In genomic region chr9:95750746-95751145, GRCm38 (mm10) we compare ENCODE assay signal across 8 mouse cellular contexts. TPM values are rescaled to one million over a fixed set of nuclear protein-coding genes. Genes with fewer than 3 reads are reported as not detected.
DNase-seq lines count a peak whose midpoint lies in the region; ATAC-seq lines count a peak whose summit lies in the region.

No protein-coding gene starts in this region.

- DNase-seq in heart, adult 11 months = no peak
- no peak for DNase-seq in embryonic facial prominence, embryonic 11.5 days (ENCODE audit: low spot score)
- peak; percentile 50 for DNase-seq in midbrain, embryonic 14.5 days
- DNase-seq in cerebellum, postnatal 4 days (ENCODE audit: low spot score in 2 of 2) = no peak
- DNase-seq in gastrocnemius, adult 18-20 months (ENCODE audit: low spot score) = no peak
- no peak for DNase-seq in adrenal gland, adult 2 months

- H3K9me3 ChIP-seq in heart, embryonic 15.5 days (replicated peaks) = no peaks in the 10 kb centered on the region
- H3K9me3 ChIP-seq in embryonic facial prominence, embryonic 11.5 days (replicated peaks; ENCODE audit: control insufficient read depth, low read length) = no peaks in the 10 kb centered on the region
- H3K9me3 ChIP-seq in hindbrain, embryonic 15.5 days = no peaks in the 10 kb centered on the region
- no peaks in the 10 kb centered on the region for H3K9me3 ChIP-seq in midbrain, embryonic 14.5 days (ENCODE audit: control insufficient read depth, low read length)

- 39% methylated on average over 9 of the region's 9 CpGs for WGBS in heart, embryonic 15.5 days
- 40% methylated on average over 9 of the region's 9 CpGs for WGBS in embryonic facial prominence, embryonic 11.5 days
- WGBS in hindbrain, embryonic 15.5 days = 40% methylated on average over 9 of the region's 9 CpGs
- WGBS in midbrain, embryonic 14.5 days = 41% methylated on average over 9 of the region's 9 CpGs

- H3K27ac ChIP-seq in heart, embryonic 15.5 days = no peak overlapping the region
- no peak overlapping the region for H3K27ac ChIP-seq in embryonic facial prominence, embryonic 11.5 days (replicated peaks; ENCODE audit: low read depth, low read length)
- 0 out of 2 replicates have a peak overlapping the region, but pooled peaks have one; percentile 73 for H3K27ac ChIP-seq in hindbrain, embryonic 15.5 days (replicated peaks)
- no peak overlapping the region for H3K27ac ChIP-seq in midbrain, embryonic 14.5 days (replicated peaks; ENCODE audit: low read depth, low read length)

- no peak overlapping the region for H3K9ac ChIP-seq in heart, embryonic 15.5 days
- no peak overlapping the region for H3K9ac ChIP-seq in embryonic facial prominence, embryonic 11.5 days (replicated peaks; ENCODE audit: low read length)
- peak overlapping the region; percentile 94; the same call in 1 of the 2 replicates for H3K9ac ChIP-seq in hindbrain, embryonic 15.5 days
- peak overlapping the region; percentile 89 for H3K9ac ChIP-seq in midbrain, embryonic 14.5 days (replicated peaks; ENCODE audit: low read length)

- H3K4me3 ChIP-seq in heart, embryonic 15.5 days = peak overlapping the region; percentile 80
- peak overlapping the region; percentile 90 for H3K4me3 ChIP-seq in embryonic facial prominence, embryonic 11.5 days (ENCODE audit: low read depth, low read length)
- peak overlapping the region; percentile 84 for H3K4me3 ChIP-seq in hindbrain, embryonic 15.5 days
- H3K4me3 ChIP-seq in midbrain, embryonic 14.5 days (replicated peaks; ENCODE audit: low read depth, low read length) = peak overlapping the region; percentile 94

- no peaks in the 10 kb centered on the region for H3K36me3 ChIP-seq in heart, embryonic 15.5 days
- no peaks in the 10 kb centered on the region for H3K36me3 ChIP-seq in embryonic facial prominence, embryonic 11.5 days (replicated peaks; ENCODE audit: control insufficient read depth, insufficient read depth, low read depth, low read length)
- H3K36me3 ChIP-seq in hindbrain, embryonic 15.5 days = no peaks in the 10 kb centered on the region
- H3K36me3 ChIP-seq in midbrain, embryonic 14.5 days (ENCODE audit: control insufficient read depth, insufficient read depth, low read length) = no peaks in the 10 kb centered on the region

- H3K4me2 ChIP-seq in heart, embryonic 15.5 days = peak overlapping the region; percentile 84
- H3K4me2 ChIP-seq in embryonic facial prominence, embryonic 11.5 days (ENCODE audit: low read depth, low read length) = no peak overlapping the region
- H3K4me2 ChIP-seq in hindbrain, embryonic 15.5 days = peak overlapping the region; percentile 83
- H3K4me2 ChIP-seq in midbrain, embryonic 14.5 days (ENCODE audit: low read length) = peak overlapping the region; percentile 81

- ATAC-seq in heart, embryonic 15.5 days (replicated peaks; ENCODE audit: insufficient number of reproducible peaks, insufficient read depth, low FRiP score, low read depth) = no peak
- no peak for ATAC-seq in embryonic facial prominence, embryonic 11.5 days (replicated peaks; ENCODE audit: insufficient number of reproducible peaks, low FRiP score, low TSS enrichment, low read depth)
- ATAC-seq in hindbrain, embryonic 15.5 days (ENCODE audit: low FRiP score, low read depth) = no peak
- no peak for ATAC-seq in midbrain, embryonic 14.5 days (ENCODE audit: low FRiP score, low TSS enrichment)

- peaks cover 14% of the 10 kb centered on the region; the same call in 1 of the 2 replicates for H3K27me3 ChIP-seq in heart, embryonic 15.5 days
- H3K27me3 ChIP-seq in embryonic facial prominence, embryonic 11.5 days (ENCODE audit: control insufficient read depth, insufficient read depth, low read length) = peaks cover 7% of the 10 kb centered on the region; the same call in 1 of the 2 replicates
- no peaks in the 10 kb centered on the region for H3K27me3 ChIP-seq in hindbrain, embryonic 15.5 days
- H3K27me3 ChIP-seq in midbrain, embryonic 14.5 days (ENCODE audit: control insufficient read depth, insufficient read depth, low read length) = 0 out of 2 replicates have a peak, but pooled peaks cover 9% of the 10 kb centered on the region

- peaks cover 7% of the 10 kb centered on the region for H3K4me1 ChIP-seq in heart, embryonic 15.5 days (replicated peaks)
- no peaks in the 10 kb centered on the region for H3K4me1 ChIP-seq in embryonic facial prominence, embryonic 11.5 days (ENCODE audit: control insufficient read depth, insufficient read depth, low read length)
- H3K4me1 ChIP-seq in hindbrain, embryonic 15.5 days (replicated peaks) = peaks cover 22% of the 10 kb centered on the region
- H3K4me1 ChIP-seq in midbrain, embryonic 14.5 days (ENCODE audit: control insufficient read depth, insufficient read depth, low read length) = peaks cover 8% of the 10 kb centered on the region; the same call in 1 of the 2 replicates

RNA-seq across cellular contexts. Expression of gene Trpc1, which starts 0.6 kb away (rescaled TPM):
- 2.7 and 2.9 TPM in 2 replicates for polyA plus RNA-seq in heart, embryonic 15.5 days (2015; fragmentation: Nextera tagmentation; extraction: Ambion mirVana)
- 2.0 TPM in 2 replicates for polyA plus RNA-seq in embryonic facial prominence, embryonic 11.5 days (2014; fragmentation: Nextera tagmentation; extraction: Ambion mirVana)
- 7.3 and 9.3 TPM in 2 replicates for polyA plus RNA-seq in hindbrain, embryonic 15.5 days (2015; fragmentation: Nextera tagmentation; extraction: Ambion mirVana)
- polyA plus RNA-seq in midbrain, embryonic 14.5 days (2014; fragmentation: Nextera tagmentation; extraction: Ambion mirVana) = 10.1 and 10.5 TPM in 2 replicates
- total RNA-seq in gastrocnemius, adult 18-20 months (2021) = 1 to 10 TPM in 1 of 2 experiments, under 1 TPM in 1; 0.84 to 1.8 TPM
- 1 to 10 TPM; 3.5 to 4.1 TPM for total RNA-seq in adrenal gland, adult 2 months (2021)
- polyA plus RNA-seq in adrenal gland, adult 2 months (2012; rRNA removed) = 3.3 and 8.7 TPM in 2 replicates

Comparison
In these comparisons a context has a peak if more than half of its experiments do, and no peak if none do; other contexts are left out.
1. H3K9ac ChIP-seq: peak in hindbrain, embryonic 15.5 days (single experiment) and midbrain, embryonic 14.5 days (single experiment); none in heart, embryonic 15.5 days (single experiment) and embryonic facial prominence, embryonic 11.5 days (single experiment).
2. Peak in every context shown above with its lines, with median percentiles within 50 percentile points of each other: H3K4me3 ChIP-seq.